ENCODE assay signal across 16 mouse cellular contexts in genomic region chr10:127877681-127878080, GRCm38 (mm10). TPM values are rescaled to one million over a fixed set of nuclear protein-coding genes. Genes with fewer than 3 reads are reported as not detected.
DNase-seq lines count a peak whose midpoint lies in the region; ATAC-seq and TF ChIP-seq lines count a peak whose summit lies in the region.
"Had no signal": no experiment of that assay in that cellular context is flagged by ENCODE, and none has a peak within 500 bp of the region (broad histone marks: within the 10 kb centered on the region; RNA-seq: fewer than 3 reads in every experiment).

No protein-coding gene starts in this region.

- ATAC-seq in liver, embryonic 14.5 days (ENCODE audit: insufficient read depth) = peak; percentile 60
- ATAC-seq in megakaryocyte-erythroid progenitor cell, adult 5-6 weeks (replicated peaks; ENCODE audit: low FRiP score, low TSS enrichment, poor library complexity, severe bottlenecking) = 0 out of 2 replicates have a peak, but pooled peaks have one; percentile 33
- no peak for ATAC-seq in midbrain, embryonic 16.5 days
- ATAC-seq in hindbrain, embryonic 14.5 days (ENCODE audit: low FRiP score) = no peak
- ATAC-seq: midbrain, embryonic 13.5 days had no signal

- no peak for TF ChIP-seq CTCF in liver, embryonic 14.5 days (IDR thresholded peaks at IDR 0.05; ENCODE audit: low read depth)

- no peaks in the 10 kb centered on the region for H3K27me3 ChIP-seq in liver, embryonic 14.5 days (ENCODE audit: control insufficient read depth, insufficient read depth, low read length)
- H3K27me3 ChIP-seq in midbrain, embryonic 16.5 days (ENCODE audit: control insufficient read depth, insufficient read depth, low read depth, low read length) = no peaks in the 10 kb centered on the region
- H3K27me3 ChIP-seq in hindbrain, embryonic 14.5 days (ENCODE audit: control insufficient read depth, insufficient read depth, low read length) = no peaks in the 10 kb centered on the region
- H3K27me3 ChIP-seq: midbrain, embryonic 13.5 days had no signal

- H3K9me3 ChIP-seq in liver, embryonic 14.5 days (ENCODE audit: control insufficient read depth, low read length) = no peaks in the 10 kb centered on the region
- H3K9me3 ChIP-seq in midbrain, embryonic 16.5 days (replicated peaks; ENCODE audit: control insufficient read depth, low read length, poor library complexity, severe bottlenecking) = no peaks in the 10 kb centered on the region
- H3K9me3 ChIP-seq in hindbrain, embryonic 14.5 days (ENCODE audit: control insufficient read depth, low read length) = no peaks in the 10 kb centered on the region
- H3K9me3 ChIP-seq: hindbrain, embryonic 10.5 days; midbrain, embryonic 13.5 days had no signal

- H3K36me3 ChIP-seq in liver, embryonic 14.5 days (replicated peaks; ENCODE audit: control insufficient read depth, insufficient read depth, low read depth) = no peaks in the 10 kb centered on the region
- no peaks in the 10 kb centered on the region for H3K36me3 ChIP-seq in midbrain, embryonic 16.5 days (ENCODE audit: control insufficient read depth, insufficient read depth, low read length)
- H3K36me3 ChIP-seq in hindbrain, embryonic 14.5 days (replicated peaks; ENCODE audit: control insufficient read depth, insufficient read depth) = no peaks in the 10 kb centered on the region
- H3K36me3 ChIP-seq: hindbrain, embryonic 10.5 days; midbrain, embryonic 13.5 days had no signal

- peak; percentile 65 for DNase-seq in ZHBTc4 (ENCODE audit: low read depth, low spot score)
- DNase-seq in kidney, adult 8-10 months = peak; percentile 85 to 88
- peak in 1 of 3 experiments; percentile 15 for DNase-seq in liver, embryonic 14.5 days (ENCODE audit: low read depth in 3 of 3, low spot score in 3 of 3)
- DNase-seq in right cerebral cortex, adult 18-20 months = no peak
- DNase-seq in heart, adult 11 months = no peak
- DNase-seq in hindbrain, embryonic 14.5 days (ENCODE audit: low spot score) = no peak
- DNase-seq: adrenal gland, postnatal 10 days; cerebellum, adult 9-10 months; gastrocnemius, postnatal 14 days; thymus, adult 2 months had no signal

- no peak overlapping the region for H3K27ac ChIP-seq in liver, embryonic 14.5 days
- H3K27ac ChIP-seq in midbrain, embryonic 16.5 days (ENCODE audit: low read length) = no peak overlapping the region
- H3K27ac ChIP-seq in hindbrain, embryonic 14.5 days = no peak overlapping the region
- H3K27ac ChIP-seq: hindbrain, embryonic 10.5 days; left cerebral cortex, adult 2 months; midbrain, embryonic 13.5 days had no signal

- no peak overlapping the region for H3K9ac ChIP-seq in liver, embryonic 14.5 days (replicated peaks)
- H3K9ac ChIP-seq in midbrain, embryonic 16.5 days (ENCODE audit: low read depth, low read length) = no peak overlapping the region
- H3K9ac ChIP-seq in hindbrain, embryonic 14.5 days = no peak overlapping the region
- H3K9ac ChIP-seq: midbrain, embryonic 13.5 days had no signal

- no peak overlapping the region for H3K4me3 ChIP-seq in liver, embryonic 14.5 days (ENCODE audit: insufficient read depth in 1 of 2, low read depth in 2 of 2, low read length in 2 of 2)
- H3K4me3 ChIP-seq in midbrain, embryonic 16.5 days (ENCODE audit: low read depth, low read length) = no peak overlapping the region
- no peak overlapping the region for H3K4me3 ChIP-seq in hindbrain, embryonic 14.5 days (replicated peaks; ENCODE audit: low read length)
- H3K4me3 ChIP-seq: hindbrain, embryonic 10.5 days; left cerebral cortex, adult 2 months; midbrain, embryonic 13.5 days had no signal

- TF ChIP-seq EP300 in liver, embryonic 14.5 days (IDR thresholded peaks at IDR 0.05; ENCODE audit: low read depth) = no peak

- peak overlapping the region; percentile 22; the same call in 1 of the 2 replicates for H3K4me2 ChIP-seq in liver, embryonic 14.5 days (ENCODE audit: low read depth)
- no peak overlapping the region for H3K4me2 ChIP-seq in midbrain, embryonic 16.5 days (ENCODE audit: low read length)
- no peak overlapping the region for H3K4me2 ChIP-seq in hindbrain, embryonic 14.5 days (replicated peaks)
- H3K4me2 ChIP-seq: midbrain, embryonic 13.5 days had no signal

- 29% methylated on average over 2 of the region's 2 CpGs for WGBS in liver, embryonic 14.5 days (ENCODE audit: insufficient replicate concordance)
- WGBS in midbrain, embryonic 16.5 days = 51% methylated on average over 2 of the region's 2 CpGs
- 59% methylated on average over 2 of the region's 2 CpGs for WGBS in hindbrain, embryonic 14.5 days

- H3K4me1 ChIP-seq in liver, embryonic 14.5 days (replicated peaks; ENCODE audit: control insufficient read depth in 2 of 2, insufficient read depth in 2 of 2, low read length in 1 of 2) = peaks cover 8 to 18% of the 10 kb centered on the region in 2 experiments
- H3K4me1 ChIP-seq in midbrain, embryonic 16.5 days (ENCODE audit: control insufficient read depth, insufficient read depth, low read length) = no peaks in the 10 kb centered on the region
- no peaks in the 10 kb centered on the region for H3K4me1 ChIP-seq in hindbrain, embryonic 14.5 days (replicated peaks; ENCODE audit: control insufficient read depth, insufficient read depth, low read length)
- H3K4me1 ChIP-seq: hindbrain, embryonic 10.5 days; midbrain, embryonic 13.5 days had no signal

RNA-seq across cellular contexts. Expression of gene Rdh7, which starts 10.9 kb away (rescaled TPM):
- 0.92 and 1.1 TPM in 2 replicates for polyA plus RNA-seq in liver, embryonic 14.5 days (2012; rRNA removed)
- 1.9 and 2.0 TPM in 2 replicates for polyA plus RNA-seq in liver, embryonic 14.5 days (2014; fragmentation: Nextera tagmentation; extraction: Ambion mirVana)
- not detected in 2 replicates for total RNA-seq in megakaryocyte-erythroid progenitor cell, adult 5-6 weeks (2014; fragmentation: Nextera tagmentation)
- total RNA-seq in megakaryocyte-erythroid progenitor cell, adult 5-6 weeks (2017) = not detected in 2 replicates
- polyA plus RNA-seq in midbrain, embryonic 16.5 days (2015; fragmentation: Nextera tagmentation; extraction: Ambion mirVana) = not detected in 2 replicates
- not detected in 2 replicates for polyA plus RNA-seq in hindbrain, embryonic 14.5 days (2014; fragmentation: Nextera tagmentation; extraction: Ambion mirVana)
- total RNA-seq: ES-E14; gastrocnemius, postnatal 14 days; left cerebral cortex, adult 2 months had no signal
- polyA plus RNA-seq: hindbrain, embryonic 10.5 days; midbrain, embryonic 13.5 days had no signal

RNA-seq across cellular contexts. Expression of gene Rdh16f2, which starts 11.4 kb away (rescaled TPM):
- 0.09 and 0.28 TPM in 2 replicates for polyA plus RNA-seq in liver, embryonic 14.5 days (2012; rRNA removed)
- 0.08 and 0.11 TPM in 2 replicates for polyA plus RNA-seq in liver, embryonic 14.5 days (2014; fragmentation: Nextera tagmentation; extraction: Ambion mirVana)
- not detected in 2 replicates for total RNA-seq in megakaryocyte-erythroid progenitor cell, adult 5-6 weeks (2014; fragmentation: Nextera tagmentation)
- not detected in 2 replicates for total RNA-seq in megakaryocyte-erythroid progenitor cell, adult 5-6 weeks (2017)
- polyA plus RNA-seq in midbrain, embryonic 16.5 days (2015; fragmentation: Nextera tagmentation; extraction: Ambion mirVana) = not detected in 2 replicates
- not detected in 2 replicates for polyA plus RNA-seq in hindbrain, embryonic 14.5 days (2014; fragmentation: Nextera tagmentation; extraction: Ambion mirVana)
- total RNA-seq: ES-E14; gastrocnemius, postnatal 14 days; left cerebral cortex, adult 2 months had no signal
- polyA plus RNA-seq: hindbrain, embryonic 10.5 days; midbrain, embryonic 13.5 days; thymus, adult 2 months had no signal

RNA-seq across cellular contexts. Expression of gene Sdr9c7, which starts 20.6 kb away (rescaled TPM):
- not detected in 2 replicates for polyA plus RNA-seq in liver, embryonic 14.5 days (2012; rRNA removed)
- polyA plus RNA-seq in liver, embryonic 14.5 days (2014; fragmentation: Nextera tagmentation; extraction: Ambion mirVana) = not detected in 2 replicates
- not detected in 2 replicates for total RNA-seq in megakaryocyte-erythroid progenitor cell, adult 5-6 weeks (2014; fragmentation: Nextera tagmentation)
- total RNA-seq in megakaryocyte-erythroid progenitor cell, adult 5-6 weeks (2017) = not detected in 2 replicates
- polyA plus RNA-seq in midbrain, embryonic 16.5 days (2015; fragmentation: Nextera tagmentation; extraction: Ambion mirVana) = not detected in 2 replicates
- polyA plus RNA-seq in hindbrain, embryonic 14.5 days (2014; fragmentation: Nextera tagmentation; extraction: Ambion mirVana) = not detected in 2 replicates
- total RNA-seq: gastrocnemius, postnatal 14 days; left cerebral cortex, adult 2 months had no signal
- polyA plus RNA-seq: hindbrain, embryonic 10.5 days; midbrain, embryonic 13.5 days had no signal

RNA-seq across cellular contexts. Expression of gene Rdh19, which starts 28.0 kb away (rescaled TPM):
- 0.03 and 0.06 TPM in 2 replicates for polyA plus RNA-seq in liver, embryonic 14.5 days (2012; rRNA removed)
- not detected in 2 replicates for polyA plus RNA-seq in liver, embryonic 14.5 days (2014; fragmentation: Nextera tagmentation; extraction: Ambion mirVana)
- not detected in 2 replicates for total RNA-seq in megakaryocyte-erythroid progenitor cell, adult 5-6 weeks (2014; fragmentation: Nextera tagmentation)
- total RNA-seq in megakaryocyte-erythroid progenitor cell, adult 5-6 weeks (2017) = not detected in 2 replicates
- not detected in 2 replicates for polyA plus RNA-seq in midbrain, embryonic 16.5 days (2015; fragmentation: Nextera tagmentation; extraction: Ambion mirVana)
- not detected in 2 replicates for polyA plus RNA-seq in hindbrain, embryonic 14.5 days (2014; fragmentation: Nextera tagmentation; extraction: Ambion mirVana)
- total RNA-seq: ES-E14; gastrocnemius, postnatal 14 days; left cerebral cortex, adult 2 months had no signal
- polyA plus RNA-seq: hindbrain, embryonic 10.5 days; midbrain, embryonic 13.5 days; thymus, adult 2 months had no signal

Comparison
In these comparisons a context has a peak if more than half of its experiments do, and no peak if none do; other contexts are left out.
1. DNase-seq: peak in ZHBTc4 (single experiment) and kidney, adult 8-10 months (2 of 2); none in right cerebral cortex, adult 18-20 months (single experiment), heart, adult 11 months (single experiment) and hindbrain, embryonic 14.5 days (single experiment).
2. ATAC-seq: peak in liver, embryonic 14.5 days (single experiment) and megakaryocyte-erythroid progenitor cell, adult 5-6 weeks (single experiment); none in midbrain, embryonic 16.5 days (single experiment) and hindbrain, embryonic 14.5 days (single experiment).